Mouse (Mus musculus) liver, embryonic 14.5 days (tissue): ENCODE results near the gene Tmem189. TPM values are rescaled to one million over a fixed set of nuclear protein-coding genes. Genes with fewer than 3 reads are reported as not detected.

Source experiments
- ATAC-seq: fragments of 200-750 bp; cut with Nextera tagmentation; 2 replicates; pipeline ENCODE4 v1.8.0; 2017; ENCODE audit warnings: moderate number of reproducible peaks, mild to moderate bottlenecking, moderate library complexity; ENCODE audit not compliant: insufficient read depth
- DNase-seq, 3 experiments: peaks; one replicate each; pipeline ENCODE4 v3.0.0-alpha.2; 2012 to 2013; ENCODE audit warnings: low read depth in 3 of 3, low spot score in 3 of 3
- H3K27ac ChIP-seq: fragments of 300-500 bp; sonication (generic); 2 replicates; pipeline ENCODE4 v1.5.1; 2014; ENCODE audit warnings: moderate library complexity, mild to moderate bottlenecking, control low read depth, inconsistent platforms
- H3K27me3 ChIP-seq: fragments of 300-500 bp; sonication (generic); 2 replicates; pipeline ENCODE4 v1.6.1; 2014; ENCODE audit warnings: mild to moderate bottlenecking, low read length, moderate library complexity; ENCODE audit not compliant: control insufficient read depth, insufficient read depth
- H3K36me3 ChIP-seq: fragments of 300-500 bp; sonication (generic); replicated peaks from 2 replicates; pipeline ENCODE4 v1.6.1; 2014; ENCODE audit warnings: low read depth; ENCODE audit not compliant: control insufficient read depth, insufficient read depth
- H3K4me1 ChIP-seq, 2 experiments: fragments of 200-500 bp in 1 of 2; fragments of 300-500 bp in 1 of 2; sonication (generic) in 1 of 2; replicated peaks; 2 replicates each; pipeline ENCODE4 v1.6.1; 2012 to 2014; ENCODE audit warnings: antibody characterized with exemption in 1 of 2, inconsistent platforms in 1 of 2, low read length in 1 of 2; ENCODE audit not compliant: control insufficient read depth in 2 of 2, insufficient read depth in 2 of 2
- H3K4me2 ChIP-seq: fragments of 300-500 bp; sonication (generic); 2 replicates; pipeline ENCODE4 v1.6.1; 2014; ENCODE audit warnings: low read depth, mild to moderate bottlenecking, control low read depth, moderate library complexity
- H3K4me3 ChIP-seq, 2 experiments: fragments of 200-500 bp in 1 of 2; fragments of 300-500 bp in 1 of 2; sonication (generic) in 1 of 2; 2 replicates each; pipeline ENCODE4 v1.5.1; 2012 to 2014; ENCODE audit warnings: low read depth in 2 of 2, low read length in 2 of 2, mild to moderate bottlenecking in 2 of 2, control low read depth in 1 of 2, inconsistent platforms in 1 of 2, moderate library complexity in 1 of 2; ENCODE audit not compliant: insufficient read depth in 1 of 2
- H3K9ac ChIP-seq: fragments of 300-500 bp; sonication (generic); replicated peaks from 2 replicates; pipeline ENCODE4 v1.6.1; 2014; ENCODE audit warnings: mild to moderate bottlenecking, control low read depth, moderate library complexity
- H3K9me3 ChIP-seq: fragments of 300-500 bp; sonication (generic); 2 replicates; pipeline ENCODE4 v1.6.1; 2016; ENCODE audit warnings: low read length, mixed read lengths; ENCODE audit not compliant: control insufficient read depth
- CTCF ChIP-seq: IDR thresholded peaks from 2 replicates; pipeline ENCODE4 v1.5.1; 2016; ENCODE audit warnings: antibody characterized with exemption, low read depth, control low read depth
- EP300 ChIP-seq: IDR thresholded peaks from 2 replicates; pipeline ENCODE4 v1.6.1; 2016; ENCODE audit warnings: antibody characterized with exemption, low read depth
- WGBS: fragments of 180-500 bp; shearing (Covaris S2); extraction: QIAGEN DNeasy Blood & Tissue Kit; methylation state at CpG from one replicate; pipeline ENCODE4 v1.1.7; 2014; ENCODE audit not compliant: insufficient replicate concordance; 5-methylcytosine and 5-hydroxymethylcytosine counted together
- microRNA-seq: library from miRNA; unstranded; fragments of <30 nt; microRNA quantifications from one replicate; pipeline ENCODE4, GENCODE M21; 2016
- polyA plus RNA-seq, 2 experiments: library from polyadenylated mRNA; depleted of rRNA in 1 of 2; stranded (reverse) in 1 of 2; unstranded in 1 of 2; fragments of >200 nt; fragmentation: Nextera tagmentation in 1 of 2; extraction: Ambion mirVana in 1 of 2; gene quantifications; 2 replicates each; pipeline versions ENCODE4 v1.2.1 to v1.2.3; 2012 to 2014

Gene Tmem189
- polyA plus RNA-seq, 2 experiments: 12.4 to 14.6 TPM

DNA sequence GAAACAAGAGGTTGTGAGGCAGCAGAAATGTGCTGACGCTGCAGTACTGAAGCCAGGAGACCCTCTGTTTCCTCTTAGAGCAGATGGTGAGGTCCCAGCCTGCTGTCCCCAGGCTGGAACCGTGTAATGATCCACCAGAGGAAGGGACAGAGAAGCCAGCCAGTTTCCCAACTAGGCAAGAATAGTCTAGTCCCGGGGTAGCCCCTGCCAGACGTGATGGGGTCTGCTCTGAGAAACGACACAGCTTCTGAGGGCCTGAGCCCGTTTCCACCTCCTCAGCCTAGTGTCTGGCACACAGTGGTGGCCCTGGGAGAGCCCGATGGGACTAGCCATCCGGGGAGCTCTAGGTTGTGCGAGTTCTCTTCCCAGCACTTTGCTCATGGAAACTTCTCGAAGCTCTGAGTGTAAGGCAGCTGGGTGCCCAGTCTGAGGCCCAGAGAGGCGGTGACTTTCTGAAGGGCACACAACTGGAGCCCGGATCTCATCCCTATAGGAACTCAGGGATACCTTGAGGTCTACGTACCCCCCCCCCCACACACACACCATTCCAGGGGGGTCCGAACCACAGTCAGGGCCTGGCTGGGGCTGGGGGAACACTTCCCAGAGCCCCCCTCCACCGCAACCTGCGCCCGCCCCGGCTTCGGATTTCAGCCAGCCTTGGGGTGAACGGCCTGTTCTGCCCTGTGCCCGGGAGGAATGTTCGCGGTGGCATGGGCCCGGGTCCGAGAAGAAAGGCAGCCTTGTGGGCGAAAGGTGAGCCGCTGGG, 92.7 kb downstream of the Tmem189 start:
- Histone ChIP-seq H3K9ac (no peak overlapping the region), H3K4me2 (peak overlapping the region; percentile 17; the same call in 1 of the 2 replicates), H3K9me3 (no peaks in the 10 kb centered on the region), H3K4me1 (no peaks in the 10 kb centered on the region), H3K27me3 (no peaks in the 10 kb centered on the region), H3K27ac (no peak overlapping the region), H3K36me3 (no peaks in the 10 kb centered on the region), H3K4me3 (no peak overlapping the region)
- TF ChIP-seq EP300 (no peak), CTCF (no peak)
- no peak for ATAC-seq
- WGBS: 54% methylated on average over 27 of the region's 27 CpGs
- DNase-seq: no peak

DNA sequence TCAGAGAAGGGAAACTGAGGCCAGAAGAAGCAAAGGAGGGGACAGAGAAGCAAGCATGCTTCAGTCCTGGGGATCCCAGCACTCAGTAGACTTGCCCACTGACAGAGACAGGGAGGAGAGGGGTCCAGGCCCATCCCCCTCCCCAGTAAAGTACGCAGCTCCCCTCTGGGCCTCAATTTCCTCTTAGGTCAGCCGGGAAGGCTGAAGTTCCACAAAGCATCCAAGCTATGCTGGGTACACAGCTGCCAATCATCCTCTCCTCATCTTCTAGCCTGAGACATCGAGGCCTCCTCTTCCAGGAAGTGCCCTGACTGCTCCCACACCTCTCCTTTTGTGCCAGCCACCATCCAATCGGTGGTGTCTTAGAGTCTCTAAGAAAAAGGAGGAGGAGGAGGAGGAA, 93.4 kb downstream of the Tmem189 start:
- Histone ChIP-seq H3K36me3 (no peaks in the 10 kb centered on the region), H3K9me3 (no peaks in the 10 kb centered on the region), H3K4me1 (no peaks in the 10 kb centered on the region), H3K9ac (no peak overlapping the region), H3K4me3 (no peak overlapping the region), H3K27ac (no peak overlapping the region), H3K4me2 (no peak overlapping the region), H3K27me3 (no peaks in the 10 kb centered on the region)
- DNase-seq (no peak), ATAC-seq (no peak)
- 33% methylated on average over 4 of the region's 4 CpGs for WGBS
- no peak for TF ChIP-seq CTCF
- TF ChIP-seq EP300: no peak

DNA sequence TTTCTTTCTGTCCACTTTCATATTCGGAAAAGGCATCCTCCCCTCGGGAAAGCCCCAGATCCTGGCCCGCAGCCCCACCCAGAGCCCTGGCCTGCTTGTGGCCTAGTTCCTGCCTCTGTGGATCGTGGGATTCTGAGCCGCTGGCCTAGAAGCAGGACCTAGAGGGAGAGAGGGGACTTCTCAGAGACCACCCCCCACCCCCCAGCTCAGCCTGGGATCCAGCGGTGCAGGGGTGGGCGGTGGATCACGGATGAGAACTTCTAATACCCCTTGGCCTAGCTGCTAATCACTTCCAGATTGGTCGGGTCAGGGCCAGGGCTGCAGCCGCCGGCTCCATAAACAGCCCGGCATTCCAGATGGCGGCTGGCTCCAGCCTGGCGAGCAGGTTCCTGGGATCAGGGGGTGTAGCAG, 93.9 kb downstream of the Tmem189 start:
- H3K27ac ChIP-seq: no peak overlapping the region

GRCm38 (mm10) chr2:167594444-167594934, 95.1 kb downstream of the Tmem189 start:
- ATAC-seq: peak; percentile 25; the same call in 1 of the 2 replicates
- DNase-seq: no peak

More for the DNA sequence above, 93.9 kb downstream of the Tmem189 start:
- 67% methylated on average over 14 of the region's 14 CpGs for WGBS
- no peak for TF ChIP-seq CTCF
- no peak for TF ChIP-seq EP300
- no peaks in the 10 kb centered on the region for H3K4me1 ChIP-seq
- no peaks in the 10 kb centered on the region for H3K36me3 ChIP-seq
- no peak overlapping the region for H3K4me3 ChIP-seq
- H3K9ac ChIP-seq: no peak overlapping the region
- no peaks in the 10 kb centered on the region for H3K27me3 ChIP-seq
- H3K4me2 ChIP-seq: no peak overlapping the region
- ATAC-seq (no peak), DNase-seq (no peak)
- H3K9me3 ChIP-seq: no peaks in the 10 kb centered on the region

GRCm38 (mm10) chr2:167593551-167594250, 95.9 kb downstream of the Tmem189 start:
- DNase-seq: no peak
- H3K27ac ChIP-seq: no peak overlapping the region
- 68% methylated on average over 4 of the region's 4 CpGs for WGBS

More at GRCm38 (mm10) chr2:167594444-167594934, 95.1 kb downstream of the Tmem189 start:
- Histone ChIP-seq H3K4me2 (no peak overlapping the region), H3K4me3 (no peak overlapping the region), H3K27ac (no peak overlapping the region), H3K36me3 (no peaks in the 10 kb centered on the region), H3K9ac (no peak overlapping the region), H3K27me3 (no peaks in the 10 kb centered on the region), H3K9me3 (no peaks in the 10 kb centered on the region), H3K4me1 (no peaks in the 10 kb centered on the region)
- TF ChIP-seq EP300 (no peak), CTCF (no peak)
- 52% methylated on average over 10 of the region's 10 CpGs for WGBS

More at GRCm38 (mm10) chr2:167593551-167594250, 95.9 kb downstream of the Tmem189 start:
- Histone ChIP-seq H3K36me3 (no peaks in the 10 kb centered on the region), H3K9ac (no peak overlapping the region), H3K27me3 (no peaks in the 10 kb centered on the region), H3K9me3 (no peaks in the 10 kb centered on the region), H3K4me2 (no peak overlapping the region), H3K4me3 (no peak overlapping the region), H3K4me1 (no peaks in the 10 kb centered on the region)
- TF ChIP-seq EP300 (no peak), CTCF (no peak)
- no peak for ATAC-seq

Small RNA genes lying within 50 kb of the gene (microRNA-seq; reads per million reads assigned to microRNA genes)
- gene Gm22355: not detected

Other genes with a start within 250 kb of the Tmem189 start
- gene Rnf114, start 197.2 kb downstream of the Tmem189 start, polyA plus RNA-seq (2012; rRNA removed): 21.7 and 23.9 TPM in 2 replicates
- 25.8 and 28.4 TPM in 2 replicates for gene Rnf114, start 197.2 kb downstream of the Tmem189 start, polyA plus RNA-seq (2014; fragmentation: Nextera tagmentation; extraction: Ambion mirVana)
- 7.6 and 8.6 TPM in 2 replicates for gene Spata2, start 196.9 kb downstream of the Tmem189 start, polyA plus RNA-seq (2012; rRNA removed)
- 6.8 and 7.5 TPM in 2 replicates for gene Spata2, start 196.9 kb downstream of the Tmem189 start, polyA plus RNA-seq (2014; fragmentation: Nextera tagmentation; extraction: Ambion mirVana)
- gene Snai1, start 151.6 kb downstream of the Tmem189 start, polyA plus RNA-seq (2012; rRNA removed): 1.9 and 2.2 TPM in 2 replicates
- gene Snai1, start 151.6 kb downstream of the Tmem189 start, polyA plus RNA-seq (2014; fragmentation: Nextera tagmentation; extraction: Ambion mirVana): 1.1 and 2.0 TPM in 2 replicates
- gene Ube2v1, start 57.7 kb downstream of the Tmem189 start, polyA plus RNA-seq (2012; rRNA removed): 75.0 and 75.9 TPM in 2 replicates
- gene Ube2v1, start 57.7 kb downstream of the Tmem189 start, polyA plus RNA-seq (2014; fragmentation: Nextera tagmentation; extraction: Ambion mirVana): 145 and 158 TPM in 2 replicates
- gene Gm20431, start 28.3 kb downstream of the Tmem189 start, polyA plus RNA-seq (2012; rRNA removed): not detected in 2 replicates
- gene Gm20431, start 28.3 kb downstream of the Tmem189 start, polyA plus RNA-seq (2014; fragmentation: Nextera tagmentation; extraction: Ambion mirVana): 0.96 and 2.1 TPM in 2 replicates
- gene Cebpb, start 907 bp downstream of the Tmem189 start, polyA plus RNA-seq (2012; rRNA removed): 5.4 and 17.2 TPM in 2 replicates
- gene Cebpb, start 907 bp downstream of the Tmem189 start, polyA plus RNA-seq (2014; fragmentation: Nextera tagmentation; extraction: Ambion mirVana): 12.8 and 13.2 TPM in 2 replicates
- gene Ptpn1, start 242.2 kb upstream of the Tmem189 start, polyA plus RNA-seq (2012; rRNA removed): 8.6 and 10.0 TPM in 2 replicates
- 24.3 and 26.3 TPM in 2 replicates for gene Ptpn1, start 242.2 kb upstream of the Tmem189 start, polyA plus RNA-seq (2014; fragmentation: Nextera tagmentation; extraction: Ambion mirVana)